In the genomic region with DNA sequence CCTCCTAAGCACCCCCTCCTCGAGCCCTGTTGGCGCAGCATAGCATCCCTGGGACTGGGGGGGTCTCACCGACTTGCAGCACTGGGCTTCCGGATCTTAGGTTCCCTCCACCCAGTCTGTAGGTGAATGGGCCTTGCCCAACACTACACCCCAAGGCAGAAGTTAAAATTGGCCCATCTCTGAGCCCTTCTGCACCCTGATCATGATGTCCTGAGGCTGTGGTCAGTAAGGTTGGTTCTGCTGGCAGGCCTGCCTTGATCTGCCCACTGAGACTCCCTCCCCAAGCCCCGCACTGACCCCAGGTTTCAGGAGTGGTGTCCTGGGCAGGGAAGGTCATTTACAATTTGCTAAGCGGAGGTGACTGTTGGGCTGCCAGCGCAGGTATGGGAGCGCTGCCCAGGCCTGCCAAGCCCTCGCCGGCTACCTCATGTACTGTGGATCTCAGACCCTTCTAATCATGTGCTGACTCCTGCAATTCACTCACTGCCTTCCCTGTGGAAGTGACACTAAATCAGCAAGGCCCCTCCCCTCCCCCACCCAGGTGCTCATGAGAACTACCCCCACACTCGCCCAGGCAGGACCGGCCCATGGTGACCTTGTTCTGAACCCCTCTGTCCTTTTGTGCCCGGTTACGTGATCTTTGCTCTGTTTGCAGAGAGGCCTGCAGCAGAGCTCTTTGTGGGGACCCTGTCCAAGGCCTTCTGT, we compare ENCODE assay signal across 8 mouse cellular contexts. TPM values are rescaled to one million over a fixed set of nuclear protein-coding genes. Genes with fewer than 3 reads are reported as not detected.
DNase-seq lines count a peak whose midpoint lies in the region; ATAC-seq lines count a peak whose summit lies in the region.

No protein-coding gene starts in this region.

- H3K9ac ChIP-seq in heart, embryonic 12.5 days: peak overlapping the region; percentile 72
- H3K9ac ChIP-seq in forebrain, embryonic 13.5 days: 0 out of 2 replicates have a peak overlapping the region, but pooled peaks have one; percentile 2
- H3K9ac ChIP-seq in liver, embryonic 12.5 days: peak overlapping the region; percentile 66

- no peak for DNase-seq in heart, adult 8-10 months (ENCODE audit: low spot score)
- peak; percentile 48 for DNase-seq in ES-CJ7 (ENCODE audit: low read depth, low spot score)
- no peak for DNase-seq in layer of hippocampus, adult 9-10 months (ENCODE audit: low spot score)
- DNase-seq in testis, postnatal 10 days (ENCODE audit: low spot score): no peak

- H3K27ac ChIP-seq in heart, embryonic 12.5 days (ENCODE audit: poor library complexity, severe bottlenecking): peak overlapping the region; percentile 99
- H3K27ac ChIP-seq in forebrain, embryonic 13.5 days: no peak overlapping the region; the same call in 1 of the 2 replicates
- peak overlapping the region; percentile 98 for H3K27ac ChIP-seq in liver, embryonic 12.5 days

- 46% methylated on average over 14 of the region's 14 CpGs for WGBS in heart, embryonic 12.5 days
- 87% methylated on average over 14 of the region's 14 CpGs for WGBS in forebrain, embryonic 13.5 days
- WGBS in liver, embryonic 12.5 days (ENCODE audit: insufficient replicate concordance): 54% methylated on average over 14 of the region's 14 CpGs

- no peaks in the 10 kb centered on the region for H3K9me3 ChIP-seq in heart, embryonic 12.5 days (replicated peaks)
- H3K9me3 ChIP-seq in forebrain, embryonic 13.5 days (replicated peaks): no peaks in the 10 kb centered on the region
- no peaks in the 10 kb centered on the region for H3K9me3 ChIP-seq in liver, embryonic 12.5 days (replicated peaks)

- peak overlapping the region; percentile 28 for H3K4me2 ChIP-seq in heart, embryonic 12.5 days
- no peak overlapping the region for H3K4me2 ChIP-seq in forebrain, embryonic 13.5 days
- peak overlapping the region; percentile 69 for H3K4me2 ChIP-seq in liver, embryonic 12.5 days

- peaks cover 18% of the 10 kb centered on the region for H3K36me3 ChIP-seq in heart, embryonic 12.5 days
- peaks cover 51% of the 10 kb centered on the region for H3K36me3 ChIP-seq in forebrain, embryonic 13.5 days (ENCODE audit: poor library complexity, severe bottlenecking)
- peaks cover 57% of the 10 kb centered on the region for H3K36me3 ChIP-seq in liver, embryonic 12.5 days

- H3K4me3 ChIP-seq in heart, embryonic 12.5 days: no peak overlapping the region
- H3K4me3 ChIP-seq in forebrain, embryonic 13.5 days: no peak overlapping the region
- H3K4me3 ChIP-seq in liver, embryonic 12.5 days: peak overlapping the region; percentile 25

- peak; percentile 6; the same call in 1 of the 2 replicates for ATAC-seq in heart, embryonic 12.5 days (ENCODE audit: insufficient number of reproducible peaks, low FRiP score)
- no peak for ATAC-seq in forebrain, embryonic 13.5 days
- ATAC-seq in liver, embryonic 12.5 days: no peak; the same call in 1 of the 2 replicates
- ATAC-seq in megakaryocyte-erythroid progenitor cell, adult 5-6 weeks (replicated peaks; ENCODE audit: low FRiP score, low TSS enrichment, poor library complexity, severe bottlenecking): no peak

- no peaks in the 10 kb centered on the region for H3K27me3 ChIP-seq in heart, embryonic 12.5 days (replicated peaks)
- no peaks in the 10 kb centered on the region for H3K27me3 ChIP-seq in forebrain, embryonic 13.5 days
- H3K27me3 ChIP-seq in liver, embryonic 12.5 days (replicated peaks): peaks cover 4% of the 10 kb centered on the region; the same call in 1 of the 2 replicates

- peaks cover 81% of the 10 kb centered on the region for H3K4me1 ChIP-seq in heart, embryonic 12.5 days (replicated peaks)
- H3K4me1 ChIP-seq in forebrain, embryonic 13.5 days: peaks cover 11% of the 10 kb centered on the region
- peaks cover 76% of the 10 kb centered on the region for H3K4me1 ChIP-seq in liver, embryonic 12.5 days

RNA-seq across cellular contexts. Expression of gene Naglu, which starts 6.7 kb away (rescaled TPM):
- polyA plus RNA-seq in heart, embryonic 12.5 days (2016; fragmentation: Nextera tagmentation; extraction: Ambion mirVana): 17.5 and 18.1 TPM in 2 replicates
- 10 to 100 TPM in 1 of 4 experiments, 1 to 10 TPM in 3; 7.3 to 10.1 (median 7.8) TPM for total RNA-seq in heart, adult 8-10 months (2022)
- polyA plus RNA-seq in forebrain, embryonic 13.5 days (2015; fragmentation: Nextera tagmentation; extraction: Ambion mirVana): 4.8 and 6.5 TPM in 2 replicates
- polyA plus RNA-seq in liver, embryonic 12.5 days (2016; fragmentation: Nextera tagmentation; extraction: Ambion mirVana): 6.3 and 7.0 TPM in 2 replicates
- total RNA-seq in megakaryocyte-erythroid progenitor cell, adult 5-6 weeks (2014; fragmentation: Nextera tagmentation): 1.5 and 4.3 TPM in 2 replicates
- 3.1 and 4.5 TPM in 2 replicates for total RNA-seq in megakaryocyte-erythroid progenitor cell, adult 5-6 weeks (2017)

RNA-seq across cellular contexts. Expression of gene Hsd17b1, which starts 15.1 kb away (rescaled TPM):
- polyA plus RNA-seq in heart, embryonic 12.5 days (2016; fragmentation: Nextera tagmentation; extraction: Ambion mirVana): not detected in 2 replicates
- total RNA-seq in heart, adult 8-10 months (2022): 1 to 10 TPM in 1 of 4 experiments, under 1 TPM in 3; 0.22 to 1.5 (median 0.52) TPM
- not detected in 2 replicates for polyA plus RNA-seq in forebrain, embryonic 13.5 days (2015; fragmentation: Nextera tagmentation; extraction: Ambion mirVana)
- 0.08 TPM in 1 of 2 replicates, not detected in the other for polyA plus RNA-seq in liver, embryonic 12.5 days (2016; fragmentation: Nextera tagmentation; extraction: Ambion mirVana)
- total RNA-seq in megakaryocyte-erythroid progenitor cell, adult 5-6 weeks (2014; fragmentation: Nextera tagmentation): not detected in 2 replicates
- not detected in 2 replicates for total RNA-seq in megakaryocyte-erythroid progenitor cell, adult 5-6 weeks (2017)

RNA-seq across cellular contexts. Expression of gene Coasy, which starts 19.2 kb away (rescaled TPM):
- 27.2 and 30.4 TPM in 2 replicates for polyA plus RNA-seq in heart, embryonic 12.5 days (2016; fragmentation: Nextera tagmentation; extraction: Ambion mirVana)
- 10 to 100 TPM; 14.5 to 21.0 (median 17.6) TPM for total RNA-seq in heart, adult 8-10 months (2022)
- 45.8 and 48.2 TPM in 2 replicates for polyA plus RNA-seq in forebrain, embryonic 13.5 days (2015; fragmentation: Nextera tagmentation; extraction: Ambion mirVana)
- 26.4 and 28.5 TPM in 2 replicates for polyA plus RNA-seq in liver, embryonic 12.5 days (2016; fragmentation: Nextera tagmentation; extraction: Ambion mirVana)
- total RNA-seq in megakaryocyte-erythroid progenitor cell, adult 5-6 weeks (2014; fragmentation: Nextera tagmentation): 27.3 and 30.7 TPM in 2 replicates
- total RNA-seq in megakaryocyte-erythroid progenitor cell, adult 5-6 weeks (2017): 15.1 and 17.2 TPM in 2 replicates

RNA-seq across cellular contexts. Expression of gene Mlx, which starts 24.0 kb away (rescaled TPM):
- polyA plus RNA-seq in heart, embryonic 12.5 days (2016; fragmentation: Nextera tagmentation; extraction: Ambion mirVana): 36.2 and 37.3 TPM in 2 replicates
- total RNA-seq in heart, adult 8-10 months (2022): 10 to 100 TPM; 15.5 to 24.4 (median 20.0) TPM
- polyA plus RNA-seq in forebrain, embryonic 13.5 days (2015; fragmentation: Nextera tagmentation; extraction: Ambion mirVana): 71.1 and 81.2 TPM in 2 replicates
- polyA plus RNA-seq in liver, embryonic 12.5 days (2016; fragmentation: Nextera tagmentation; extraction: Ambion mirVana): 34.9 and 35.7 TPM in 2 replicates
- total RNA-seq in megakaryocyte-erythroid progenitor cell, adult 5-6 weeks (2014; fragmentation: Nextera tagmentation): 46.8 and 53.3 TPM in 2 replicates
- total RNA-seq in megakaryocyte-erythroid progenitor cell, adult 5-6 weeks (2017): 34.5 and 74.8 TPM in 2 replicates

RNA-seq across cellular contexts. Expression of gene Psmc3ip, which starts 32.1 kb away (rescaled TPM):
- polyA plus RNA-seq in heart, embryonic 12.5 days (2016; fragmentation: Nextera tagmentation; extraction: Ambion mirVana): 20.8 and 21.3 TPM in 2 replicates
- total RNA-seq in heart, adult 8-10 months (2022): 1 to 10 TPM; 2.3 to 3.1 (median 2.8) TPM
- 63.3 and 64.1 TPM in 2 replicates for polyA plus RNA-seq in forebrain, embryonic 13.5 days (2015; fragmentation: Nextera tagmentation; extraction: Ambion mirVana)
- polyA plus RNA-seq in liver, embryonic 12.5 days (2016; fragmentation: Nextera tagmentation; extraction: Ambion mirVana): 28.2 and 28.3 TPM in 2 replicates
- total RNA-seq in megakaryocyte-erythroid progenitor cell, adult 5-6 weeks (2014; fragmentation: Nextera tagmentation): 26.2 and 65.9 TPM in 2 replicates
- total RNA-seq in megakaryocyte-erythroid progenitor cell, adult 5-6 weeks (2017): 38.0 and 79.3 TPM in 2 replicates

Comparison
In these comparisons a context has a peak if more than half of its experiments do, and no peak if none do; other contexts are left out.
1. H3K9ac ChIP-seq: peak in every context shown above with its lines; median percentile 72 in heart, embryonic 12.5 days; 66 in liver, embryonic 12.5 days; 2 in forebrain, embryonic 13.5 days.